Mouse (Mus musculus) urinary bladder, postnatal 25 days (tissue): ENCODE results near the gene Tat.
A peak's percentile ranks its signal among the peaks of the same experiment; 100 is the strongest.

Experiments used
- DNase-seq: peaks from one replicate; pipeline ENCODE4 v3.0.0; 2022; ENCODE audit warnings: low spot score

Gene Tat

DNA sequence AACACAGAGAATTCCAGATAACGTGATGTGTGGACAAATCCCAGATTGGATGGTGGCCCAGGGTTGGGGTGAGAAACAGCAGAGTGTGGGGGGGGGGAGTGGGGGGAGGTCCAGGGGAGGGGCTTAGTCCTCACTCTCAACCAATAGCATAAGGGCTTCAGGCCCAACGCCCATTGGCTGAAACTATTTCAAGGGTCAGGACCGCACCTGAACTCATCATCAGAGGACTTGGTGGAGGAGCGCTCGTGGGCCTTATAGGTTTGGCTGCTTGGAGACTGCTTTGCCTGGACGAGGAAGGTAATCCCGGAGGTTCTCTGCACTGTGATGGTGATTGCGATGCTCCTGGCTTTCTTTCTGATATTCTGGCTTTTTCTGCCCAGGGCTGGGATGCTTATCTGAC lies at the start of gene Tat:
Tat (plus strand) TSS at position 214 of the 400 bp plus-strand sequence.
- no peak for DNase-seq

DNA sequence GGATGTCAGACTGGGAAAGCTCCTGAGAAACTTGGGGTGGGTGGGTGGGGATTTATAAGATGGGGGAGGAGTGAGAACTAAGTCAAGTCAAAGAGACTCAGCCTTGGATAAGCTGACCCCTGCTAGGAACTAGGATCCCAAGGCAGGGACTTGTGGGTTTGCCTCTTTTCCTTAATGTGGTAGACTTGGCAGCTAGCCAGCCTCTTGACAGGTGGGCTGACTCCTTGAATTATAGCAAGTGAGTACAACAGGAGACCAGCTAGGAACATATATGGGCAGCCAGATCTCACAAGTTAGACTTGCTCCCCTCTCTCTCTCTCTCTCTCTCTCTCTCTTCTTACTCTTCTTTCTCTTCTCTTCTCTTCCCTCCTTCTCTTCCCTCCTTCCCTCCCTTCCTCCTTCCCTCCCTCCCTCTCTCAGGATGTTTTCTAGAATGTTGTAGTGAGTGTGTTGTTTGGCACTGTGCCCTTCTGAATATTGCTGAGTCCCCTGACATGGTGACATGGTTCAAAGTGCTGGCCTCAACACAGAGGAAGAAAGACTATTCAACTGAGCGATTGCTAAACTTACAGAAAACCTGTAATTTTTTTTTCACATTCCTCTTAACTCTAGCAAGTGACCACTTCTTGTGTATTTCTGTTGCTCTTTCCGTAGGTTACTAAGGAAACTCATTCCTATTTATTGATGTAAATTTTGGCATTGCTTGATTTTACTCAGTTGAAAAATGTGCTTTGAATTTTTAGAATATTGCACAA lies 48.5 kb upstream of the Tat start:
- DNase-seq: no peak

GRCm38 (mm10) chr8:109945153-109945632 lies 45.0 kb upstream of the Tat start:
- DNase-seq: no peak

DNA sequence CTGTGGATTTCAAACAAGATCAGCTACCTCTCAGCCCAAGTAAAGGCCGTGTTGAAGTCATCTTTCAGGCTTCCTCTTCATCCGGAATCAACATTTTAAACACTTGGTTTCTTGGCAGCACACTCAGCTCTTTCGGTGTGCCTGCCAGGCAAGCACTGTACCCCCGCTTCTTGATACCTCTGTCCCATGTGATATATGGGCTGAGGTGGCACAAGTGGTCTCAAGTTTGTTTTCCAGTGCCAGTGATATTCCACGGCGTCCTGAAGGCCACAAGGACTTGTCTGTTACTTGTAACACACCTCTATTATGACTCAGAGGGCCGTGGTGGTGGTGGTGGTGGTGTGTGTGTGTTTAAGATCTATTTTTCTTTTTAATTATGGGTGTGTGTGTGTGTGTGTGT lies 44.5 kb upstream of the Tat start:
- DNase-seq: no peak

GRCm38 (mm10) chr8:109946272-109946671 lies 44.0 kb upstream of the Tat start:
- DNase-seq: no peak

GRCm38 (mm10) chr8:109947447-109948284 lies 42.6 kb upstream of the Tat start:
- DNase-seq: no peak

DNA sequence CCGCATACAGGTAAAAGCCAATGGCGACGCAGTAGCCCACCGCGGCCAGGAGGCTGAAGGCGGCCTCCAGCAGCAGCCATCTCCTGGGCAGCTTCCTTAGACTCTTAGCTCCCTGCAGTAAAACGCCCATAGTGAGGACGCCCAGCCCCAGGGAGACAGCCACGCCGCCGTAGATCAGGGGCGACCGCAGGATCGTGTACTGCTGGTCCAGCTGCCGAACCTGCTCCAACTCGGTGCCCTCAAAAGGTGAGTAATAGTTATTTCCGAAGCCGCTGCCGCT lies 42.0 kb upstream of the Tat start:
- no peak for DNase-seq

DNA sequence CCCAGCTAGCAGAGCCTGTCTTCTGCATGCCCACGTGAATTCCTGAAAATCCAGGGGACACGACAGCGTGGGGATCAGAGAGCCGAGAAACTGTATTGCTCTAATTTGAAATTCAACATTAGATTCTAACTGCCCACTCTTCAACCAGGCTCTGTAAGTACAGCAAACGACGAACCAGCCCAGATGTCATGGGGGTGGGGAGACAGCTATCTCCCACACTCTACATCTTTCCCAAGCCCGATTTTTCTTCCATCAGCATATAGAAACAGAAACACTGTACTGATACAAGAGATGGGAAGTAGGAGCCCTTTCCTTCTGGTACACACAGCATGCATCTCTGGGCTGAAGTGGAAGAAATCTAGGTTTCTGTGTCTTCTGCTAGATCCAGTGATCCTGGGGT lies 38.1 kb upstream of the Tat start:
- DNase-seq: no peak

DNA sequence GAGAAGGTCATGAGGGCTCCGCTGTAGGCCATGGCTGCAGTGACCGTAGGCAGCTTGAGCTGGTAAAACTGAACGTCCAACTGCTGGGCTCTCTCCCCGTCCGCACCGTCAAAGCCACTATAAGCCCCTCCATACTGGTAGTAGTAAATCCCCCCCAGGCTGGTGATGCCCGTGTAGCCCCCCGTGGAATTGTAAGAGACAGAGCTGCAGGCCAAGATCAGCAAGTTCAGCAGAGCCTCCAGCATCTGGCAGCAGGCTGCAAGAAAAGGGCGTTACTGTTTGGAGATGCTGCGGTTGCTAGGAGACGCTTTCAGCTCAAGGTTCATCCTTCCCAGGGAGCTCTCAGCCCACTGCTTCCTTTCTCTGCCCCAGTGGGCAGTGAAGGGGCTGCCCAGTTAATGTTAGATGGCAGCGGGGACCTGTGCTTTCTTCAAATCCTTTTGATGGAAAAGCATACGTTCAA lies 35.7 kb upstream of the Tat start:
- no peak for DNase-seq

GRCm38 (mm10) chr8:109957167-109958028 lies 32.8 kb upstream of the Tat start:
- DNase-seq: no peak

DNA sequence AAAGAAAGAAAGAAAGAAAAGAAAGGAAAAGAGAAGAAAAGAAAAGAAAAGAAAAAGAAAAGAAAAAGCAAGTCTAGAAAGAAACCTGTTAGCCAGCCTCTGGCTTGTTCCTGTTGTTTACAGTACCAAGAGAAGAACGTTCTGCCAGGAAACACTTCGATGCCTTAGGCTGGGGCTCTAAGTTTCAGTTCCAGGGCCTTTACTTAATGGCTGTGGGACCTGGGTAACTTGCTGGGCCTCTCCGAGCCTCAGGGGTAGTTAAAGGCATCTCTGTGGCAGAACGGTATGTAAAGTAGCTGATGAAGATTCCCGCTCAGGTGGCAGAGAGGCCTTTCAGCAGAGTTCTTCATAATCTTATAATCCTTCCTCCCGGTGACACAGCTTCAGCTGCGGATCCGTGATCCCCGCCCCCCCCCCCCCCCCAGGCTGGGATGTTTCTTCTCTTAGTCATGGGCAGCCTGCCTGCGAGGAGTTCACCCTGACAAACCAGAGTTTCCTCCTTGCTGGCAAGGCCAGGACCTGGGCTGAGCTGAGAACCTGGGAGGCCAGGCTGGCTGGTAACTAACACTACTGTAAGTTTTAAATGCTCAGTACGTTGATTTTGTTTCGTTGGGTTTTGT lies 32.1 kb upstream of the Tat start:
- DNase-seq: peak; percentile 44

- no peak for DNase-seq
Observed at GRCm38 (mm10) chr8:109959112-109959511, 31.1 kb upstream of the Tat start.

DNA sequence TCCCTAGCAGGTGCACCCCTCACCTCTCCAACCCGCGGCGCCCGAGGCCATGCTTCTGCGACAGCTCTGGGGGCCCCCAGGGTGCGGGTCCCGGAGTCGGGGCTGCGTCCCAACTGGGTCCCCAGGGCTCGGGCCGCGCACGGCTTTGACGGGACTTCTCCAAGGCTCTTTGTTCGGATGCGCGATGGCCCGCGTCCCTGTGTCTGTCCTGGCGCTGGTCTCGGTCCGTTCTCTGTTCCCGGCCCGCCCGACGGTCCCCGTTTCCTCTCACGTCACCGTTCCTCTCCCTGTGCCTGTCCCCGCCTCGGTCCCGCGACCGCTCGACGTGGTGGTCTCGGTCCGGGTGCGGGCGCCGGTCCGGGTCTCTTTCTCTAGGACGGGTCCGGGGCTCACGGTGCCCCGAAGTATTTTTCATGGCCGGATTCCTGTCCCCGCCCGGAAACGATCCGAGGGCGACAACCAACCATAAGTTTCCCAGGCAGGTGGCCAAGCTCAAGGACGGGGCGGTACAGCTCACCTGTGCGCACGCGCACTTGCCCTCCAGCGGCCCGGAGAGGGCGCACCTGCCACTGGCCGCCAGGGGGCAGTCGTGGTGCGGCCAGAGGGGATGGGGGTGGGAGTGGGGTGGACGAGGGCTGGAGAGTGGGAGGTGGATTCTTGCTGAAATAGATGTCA lies 28.4 kb upstream of the Tat start, which contains the start of gene Marveld3:
Marveld3 (minus strand) TSS at position 511 of the 675 bp plus-strand sequence.
- DNase-seq: peak; percentile 67

DNA sequence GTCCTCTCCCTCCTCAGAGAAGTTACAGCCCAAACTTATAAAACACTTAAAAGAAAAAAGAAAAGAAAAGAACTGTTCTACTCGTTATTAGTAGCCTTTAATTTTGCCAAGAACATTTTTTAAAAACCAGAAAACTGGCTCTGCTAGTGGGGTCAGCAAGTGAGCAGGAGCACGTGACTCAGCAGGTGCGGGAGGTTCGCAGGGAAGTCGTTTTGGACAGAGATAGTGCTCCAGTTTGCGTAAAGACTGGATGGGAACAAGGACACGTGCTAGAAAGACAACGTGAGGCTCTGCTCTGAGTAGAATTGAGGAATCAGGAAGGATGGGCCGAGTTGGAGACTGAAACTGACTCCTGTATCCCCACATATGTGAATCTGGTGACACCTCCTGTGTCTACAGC lies 27.3 kb upstream of the Tat start:
- no peak for DNase-seq

DNA sequence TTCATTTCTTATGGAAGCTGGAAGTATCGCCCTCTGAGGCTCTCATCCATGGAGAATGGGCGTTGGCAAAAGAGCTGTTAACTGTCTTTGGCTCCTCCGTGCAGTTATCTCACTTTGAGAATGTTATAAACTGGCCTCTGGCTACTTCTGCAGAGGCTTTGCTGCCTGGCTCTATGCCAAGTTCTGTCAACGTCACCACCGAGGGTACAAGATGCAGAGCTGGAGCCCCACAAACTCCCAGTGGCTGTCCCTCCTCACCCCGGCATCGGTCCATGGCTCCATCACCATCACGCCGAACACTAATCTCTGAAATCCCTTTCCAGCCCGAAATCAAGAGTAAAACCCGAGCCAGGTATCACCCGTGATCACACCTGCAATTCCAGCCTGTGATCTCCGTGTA lies 26.8 kb upstream of the Tat start:
- no peak for DNase-seq

DNA sequence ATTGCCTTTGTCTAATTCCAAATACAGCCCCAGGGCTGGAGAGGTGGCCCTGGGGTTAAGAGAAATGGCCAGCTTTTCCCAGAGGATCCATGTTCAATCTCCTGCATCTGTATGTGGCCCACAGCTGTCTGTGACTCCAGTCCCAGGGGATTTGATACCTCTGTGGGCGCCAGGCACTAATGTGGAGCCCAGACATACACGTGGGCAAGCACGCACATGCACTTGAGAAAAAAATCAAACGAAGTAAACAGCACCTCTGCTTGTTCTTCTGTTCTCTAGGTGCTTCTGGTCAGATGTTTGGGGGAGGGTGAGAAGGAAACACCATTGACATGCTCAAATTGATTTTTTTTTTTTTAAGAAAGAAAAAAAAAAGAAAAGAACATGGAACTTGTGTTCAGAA lies 26.1 kb upstream of the Tat start:
- no peak for DNase-seq

DNA sequence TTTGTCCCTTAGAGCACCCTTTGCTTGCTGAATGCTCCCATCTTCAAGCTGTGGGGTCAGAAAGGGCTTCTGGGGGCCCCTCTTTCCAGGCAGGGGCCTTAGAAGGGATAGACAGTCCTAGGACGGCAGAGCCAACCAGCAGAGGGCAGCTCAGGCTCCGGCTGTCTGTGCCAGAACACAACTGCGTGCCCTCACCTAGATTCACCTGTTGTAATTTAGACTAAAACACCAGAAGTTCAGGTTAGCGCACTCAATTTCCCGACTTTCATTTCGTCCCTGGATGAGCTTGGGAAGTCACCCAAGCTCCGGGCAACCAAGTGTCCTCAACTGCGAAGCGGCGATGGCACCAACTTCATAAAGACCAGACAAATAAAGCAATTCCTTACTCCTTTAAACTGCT lies 21.4 kb upstream of the Tat start:
- DNase-seq: no peak

- no peak for DNase-seq
Observed at GRCm38 (mm10) chr8:109970323-109970722, 19.9 kb upstream of the Tat start.

DNA sequence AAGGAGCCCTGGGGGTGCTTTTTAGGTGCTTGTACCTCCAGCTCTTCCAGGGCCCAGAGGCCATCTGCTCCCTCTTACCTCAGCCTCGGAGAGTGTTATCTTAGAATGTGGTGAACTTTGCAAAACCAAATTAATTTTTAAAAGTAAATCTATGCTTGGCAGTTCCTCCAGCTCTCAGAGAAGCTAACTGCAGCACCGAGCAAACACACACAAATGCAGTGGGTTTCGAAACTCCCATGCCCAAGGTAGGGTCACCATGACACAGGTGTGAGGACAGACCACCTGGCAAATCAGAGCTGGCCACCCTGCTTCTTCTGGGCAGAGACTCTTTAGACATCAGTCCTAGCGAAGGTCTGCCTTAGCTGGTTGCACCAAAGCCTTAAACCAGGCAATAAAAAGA lies 17.3 kb upstream of the Tat start:
- no peak for DNase-seq

DNA sequence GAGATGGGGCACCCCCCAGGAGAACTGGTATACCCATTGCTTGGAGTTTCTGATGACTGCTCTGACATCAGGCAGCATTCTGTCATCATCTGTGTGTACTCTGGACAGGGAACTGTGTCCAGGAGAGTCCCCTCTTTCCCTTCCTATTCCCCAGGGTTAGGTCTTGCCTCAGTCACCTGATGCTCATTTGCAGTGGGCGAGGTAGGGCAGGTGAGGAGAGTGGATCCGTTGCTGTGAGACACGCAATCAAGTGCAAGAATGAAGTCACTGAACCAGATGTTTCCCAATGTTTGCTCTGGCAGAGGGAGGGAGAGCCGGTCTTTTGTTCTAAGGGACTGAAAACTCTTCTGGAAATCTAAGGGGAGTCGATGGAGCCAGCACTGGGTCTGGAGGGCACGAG lies 10.9 kb upstream of the Tat start:
- DNase-seq: no peak

- no peak for DNase-seq
Observed at GRCm38 (mm10) chr8:109982386-109983105, 7.7 kb upstream of the Tat start.
